Mouse (Mus musculus): Measurements from ENCODE around the gene Rcor3.

Gene Rcor3

GRCm38 (mm10) chr1:192094451-192095170 lies 43.3 kb downstream of the Rcor3 start:
- DNase-seq (ENCODE audit: low spot score): peak; percentile 82

DNA sequence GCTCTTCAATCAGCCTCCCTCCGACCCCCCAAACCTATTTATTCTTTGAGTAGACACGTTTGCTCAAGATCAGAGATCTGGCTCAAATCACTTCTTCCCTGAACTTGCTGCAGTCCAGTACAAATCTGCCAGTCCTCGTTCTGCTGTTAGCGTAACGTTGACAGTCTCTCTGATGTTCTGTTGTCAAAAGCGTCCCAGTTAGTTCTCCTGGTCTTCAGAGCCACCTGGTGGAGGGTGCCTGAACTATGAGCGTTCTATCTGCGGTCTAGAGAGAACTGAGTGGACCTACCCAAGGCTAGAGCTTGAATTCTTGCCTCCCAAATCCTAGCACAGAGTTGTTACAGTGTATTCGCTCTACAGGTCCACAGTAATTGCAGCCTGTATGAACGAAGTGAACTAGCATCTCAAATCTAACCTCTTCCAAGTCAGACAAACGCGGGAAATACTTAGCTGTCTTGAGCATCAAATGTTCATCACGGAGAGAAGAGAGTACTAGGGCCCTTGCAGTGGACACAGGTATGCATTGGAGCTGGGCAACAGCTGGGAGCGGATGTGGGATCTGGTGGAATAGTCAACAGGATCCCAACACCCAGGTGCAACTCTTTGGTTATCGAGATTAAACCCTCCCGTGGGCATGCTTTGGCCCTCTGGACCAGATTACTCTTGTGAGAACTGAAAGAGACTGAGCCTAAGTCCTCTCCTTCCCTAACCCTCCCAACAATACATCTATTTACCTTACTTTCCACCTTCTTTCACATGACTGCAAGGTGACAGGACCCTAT lies 44.8 kb downstream of the Rcor3 start:
- peak; percentile 93 for DNase-seq (ENCODE audit: low spot score)

DNA sequence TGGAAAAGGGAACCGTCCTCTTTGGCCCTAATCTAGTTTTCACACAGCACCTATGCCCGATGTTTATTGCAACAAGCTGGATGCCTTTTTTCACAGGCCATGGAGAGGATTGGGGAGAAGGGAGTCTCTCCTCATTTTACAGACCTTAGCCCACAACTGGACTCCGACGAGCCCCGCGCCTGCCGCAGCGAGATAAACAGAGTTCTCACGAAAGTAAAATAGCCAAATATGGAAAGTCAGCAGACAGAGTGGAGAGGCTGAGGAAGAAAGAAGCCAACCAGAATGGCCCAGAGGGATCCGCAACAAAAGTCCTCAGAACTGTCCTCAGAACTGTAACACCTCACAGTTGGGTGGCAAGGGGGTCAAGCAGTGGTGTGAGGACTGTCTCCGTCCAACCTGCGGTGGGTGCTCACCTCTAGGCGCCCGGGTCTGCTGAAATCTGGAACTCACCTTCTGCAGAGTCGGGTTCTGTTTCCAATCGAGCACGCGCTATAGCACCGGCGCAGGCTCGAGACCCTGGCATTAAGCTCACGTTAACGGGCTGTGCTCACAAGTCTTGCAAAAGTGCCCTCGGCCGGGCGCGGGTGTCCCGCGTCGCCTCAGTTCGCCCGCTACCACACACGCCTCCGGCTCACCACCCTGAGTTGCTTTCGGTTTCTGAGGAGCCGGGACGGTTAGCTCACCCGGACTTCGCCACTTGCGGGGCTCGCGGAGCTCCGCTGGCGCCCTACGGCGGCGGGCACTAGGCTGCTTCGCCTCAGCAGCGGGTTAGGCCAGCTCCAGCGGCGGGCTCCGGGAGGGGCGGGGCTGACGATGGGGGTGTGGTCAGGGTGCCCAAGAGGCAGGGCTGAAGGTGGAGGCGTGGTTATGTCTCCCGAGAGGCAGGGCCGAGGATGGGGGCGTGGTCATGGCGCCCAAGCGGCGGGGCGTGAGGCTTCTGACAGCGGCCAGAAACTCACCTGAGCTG lies 45.8 kb downstream of the Rcor3 start, which contains the start of gene Traf5:
TSS of gene Traf5 (minus strand) at position 754 of the 967 bp plus-strand sequence.
- DNase-seq (ENCODE audit: low spot score): peak; percentile 96

DNA sequence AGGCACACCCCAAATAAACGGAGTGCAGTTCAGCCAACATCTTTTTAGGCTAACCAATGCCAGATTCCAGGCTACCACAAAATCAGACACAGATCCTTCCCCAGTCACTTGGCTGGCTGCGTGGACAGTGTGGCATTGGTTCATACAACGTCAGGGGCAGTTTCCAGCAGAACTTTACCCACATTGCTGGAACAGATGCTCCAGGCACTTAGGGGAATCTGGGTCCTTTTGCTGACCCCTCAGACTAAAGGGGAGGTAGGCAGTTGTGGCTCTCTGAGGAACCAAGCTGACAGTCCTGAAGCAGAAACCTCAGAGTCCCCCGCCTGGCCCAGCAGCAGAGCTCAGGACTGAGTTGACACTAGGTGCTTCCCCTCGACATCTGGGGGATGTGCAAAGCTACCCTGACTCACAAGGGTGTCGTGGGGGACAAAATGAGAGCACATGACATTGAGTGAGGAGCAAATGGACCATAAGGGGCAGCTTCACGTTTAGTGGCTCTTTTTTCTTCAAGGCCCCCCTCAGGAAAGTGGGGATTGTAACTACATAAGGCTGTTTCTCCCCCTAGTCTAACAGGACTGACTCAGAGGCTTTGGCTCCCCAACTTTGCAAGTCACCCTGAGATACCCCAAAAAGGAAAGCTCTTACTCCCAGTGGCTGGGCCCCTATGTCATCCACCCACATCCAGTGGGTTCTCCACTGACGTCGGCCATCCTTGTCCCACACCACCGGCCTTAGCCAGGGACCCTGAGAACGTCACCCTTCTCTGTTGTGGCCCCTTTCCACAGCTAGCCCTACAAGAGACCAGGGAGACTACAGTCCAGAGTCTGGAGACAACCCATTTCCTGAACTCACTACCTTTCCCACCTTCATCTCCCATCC lies 46.9 kb downstream of the Rcor3 start:
- peak; percentile 67 for DNase-seq (ENCODE audit: low spot score)

DNA sequence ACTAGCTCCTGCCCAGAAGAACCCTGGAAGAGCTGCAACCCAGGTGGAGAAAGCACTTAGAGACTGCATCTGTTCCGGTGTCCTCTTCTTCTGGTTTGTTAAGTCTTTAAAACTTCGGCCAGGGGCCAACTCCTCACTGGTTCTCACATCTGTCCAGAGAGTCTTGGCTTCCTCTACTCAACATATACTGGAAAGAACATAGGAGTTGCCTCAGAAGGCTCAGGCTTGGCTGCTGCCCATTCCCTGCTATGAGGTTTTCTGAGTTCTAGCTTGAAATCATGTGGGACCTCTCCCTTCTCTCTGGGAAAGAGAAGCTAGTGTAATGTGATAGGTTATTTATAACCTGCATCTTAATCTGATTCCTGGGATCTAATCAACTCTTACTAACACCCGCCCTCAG lies 47.6 kb downstream of the Rcor3 start:
- DNase-seq (ENCODE audit: low spot score): peak; percentile 78

DNA sequence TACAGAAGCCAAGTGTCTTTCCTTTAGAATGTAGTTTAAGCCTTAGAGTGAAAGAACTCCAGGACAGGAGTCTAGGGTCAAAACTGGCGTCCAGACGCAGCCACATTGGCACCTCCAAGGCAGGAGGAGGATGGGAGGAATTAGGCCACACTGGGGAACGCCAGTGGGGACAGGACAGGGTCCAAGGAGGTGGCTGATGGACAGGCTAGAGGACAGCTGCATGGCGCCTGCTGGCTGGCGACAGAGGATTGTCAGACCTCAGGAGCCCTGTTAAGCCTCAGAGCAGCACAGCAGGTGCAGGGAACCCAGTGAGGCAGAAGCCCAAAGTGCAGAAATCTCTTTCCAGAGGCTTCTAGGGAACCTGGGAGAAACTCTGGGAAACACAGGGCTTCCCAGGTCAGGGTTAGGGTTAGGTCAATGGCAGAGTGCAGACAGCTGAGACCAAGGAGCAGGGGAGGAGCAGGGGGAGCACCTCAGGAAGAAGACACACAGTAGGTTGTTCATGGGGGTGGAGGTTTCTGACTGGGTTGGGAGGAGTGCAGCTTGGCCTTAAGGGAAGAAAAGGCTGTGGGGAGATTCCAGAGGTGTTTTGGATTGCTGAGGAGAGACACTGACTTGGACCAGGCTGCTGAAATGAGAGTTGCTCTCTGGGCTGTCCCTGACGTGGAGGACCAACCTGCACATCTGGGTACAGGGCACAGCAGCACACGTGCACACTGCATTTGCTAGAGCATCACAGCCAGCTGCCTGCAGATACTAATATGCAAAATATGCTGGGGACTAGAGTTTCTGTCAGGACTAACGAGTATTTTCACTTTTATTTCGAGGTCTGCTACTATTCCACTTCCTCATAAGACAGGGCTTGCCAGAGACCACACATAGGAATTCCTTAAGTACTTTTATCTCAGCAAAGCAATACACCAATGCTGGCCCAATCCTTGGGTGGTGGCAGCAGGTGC lies 48.4 kb downstream of the Rcor3 start:
- DNase-seq (ENCODE audit: low spot score): no peak

GRCm38 (mm10) chr1:192088011-192088410 lies 49.9 kb downstream of the Rcor3 start:
- peak; percentile 86 for DNase-seq (ENCODE audit: low spot score)

DNA sequence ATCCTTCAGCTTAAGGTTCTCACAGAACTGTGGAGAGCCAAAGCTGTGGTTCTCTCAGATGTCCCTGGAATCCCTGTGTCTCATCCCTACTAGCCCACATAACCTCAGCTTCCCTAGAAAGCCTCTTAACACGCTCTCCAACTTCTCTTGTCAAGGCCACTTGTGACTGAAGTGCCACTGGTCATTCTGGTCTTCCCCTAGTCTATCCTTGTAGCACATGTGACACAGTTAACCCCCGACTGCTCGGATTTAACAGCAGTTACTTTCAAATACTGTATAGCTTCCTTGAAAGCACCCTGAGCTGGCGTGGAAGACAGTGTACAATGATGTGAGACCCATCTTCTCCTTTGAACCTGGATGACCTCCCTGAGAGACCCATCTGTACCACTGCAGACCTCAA lies 50.8 kb downstream of the Rcor3 start:
- DNase-seq (ENCODE audit: low spot score): no peak

GRCm38 (mm10) chr1:192086279-192087037 lies 51.4 kb downstream of the Rcor3 start:
- DNase-seq (ENCODE audit: low spot score): no peak

GRCm38 (mm10) chr1:192085218-192085617 lies 52.6 kb downstream of the Rcor3 start:
- no peak for DNase-seq (ENCODE audit: low spot score)

DNA sequence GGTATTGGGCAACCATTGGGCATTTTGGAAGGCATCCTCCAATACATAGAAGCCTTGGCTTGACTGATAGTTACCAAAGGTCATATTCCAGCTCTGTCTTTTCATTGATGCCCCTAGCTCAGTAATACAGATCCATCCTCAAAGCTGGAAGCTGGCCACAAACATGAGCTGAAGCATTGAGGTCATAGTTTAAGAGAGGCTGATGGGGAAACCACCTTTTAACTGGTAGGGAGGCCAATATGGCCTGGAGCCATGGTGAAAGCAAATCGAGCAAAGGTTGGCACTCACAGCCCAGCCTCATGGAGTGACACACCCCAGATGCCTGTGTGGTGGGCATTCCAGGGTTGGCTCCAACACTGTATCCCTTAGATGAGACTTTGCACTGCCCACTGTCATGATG lies 55.2 kb downstream of the Rcor3 start:
- peak; percentile 82 for DNase-seq (ENCODE audit: low spot score)

DNA sequence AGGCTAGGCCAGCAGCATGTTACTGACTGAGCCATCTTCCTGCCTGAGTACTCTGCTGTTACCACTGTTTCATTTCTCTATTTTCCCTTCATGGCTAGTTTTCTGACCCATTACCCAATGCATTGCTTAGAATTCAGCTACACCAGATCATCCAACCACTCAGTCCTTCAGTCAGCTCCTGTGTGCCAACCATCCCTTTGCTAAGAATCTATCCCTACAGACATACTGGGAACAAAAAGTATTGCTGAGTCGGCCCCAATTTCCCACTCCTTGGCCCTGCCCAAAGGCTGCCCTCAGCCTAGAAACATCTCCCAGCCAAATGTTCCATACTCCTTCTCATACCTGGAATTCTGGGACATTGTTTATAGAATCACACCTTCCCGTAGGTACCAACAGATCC lies 56.7 kb downstream of the Rcor3 start:
- no peak for DNase-seq (ENCODE audit: low spot score)

DNA sequence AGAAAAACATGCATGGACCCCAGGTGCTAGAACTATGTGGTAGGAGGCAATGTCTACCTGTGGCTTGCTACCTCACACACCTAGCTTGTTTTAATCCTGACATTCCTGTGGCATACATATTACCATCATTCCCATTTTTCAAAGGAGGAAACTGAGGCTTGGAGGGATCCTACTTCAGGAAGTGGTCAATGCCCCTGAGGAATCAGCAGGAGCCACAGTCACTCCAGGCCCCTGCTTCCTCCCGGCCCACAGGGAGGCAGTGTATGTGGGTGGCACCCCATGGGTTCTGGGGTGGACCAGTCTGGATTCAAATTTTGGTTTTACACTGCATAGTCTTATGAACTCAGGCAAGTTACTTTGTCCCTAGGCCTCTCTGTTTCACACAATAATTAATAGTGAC lies 58.7 kb downstream of the Rcor3 start:
- no peak for DNase-seq (ENCODE audit: low spot score)

- DNase-seq (ENCODE audit: low spot score): no peak
These were observed 59.5 kb downstream of the Rcor3 start for GRCm38 (mm10) chr1:192078406-192078805.

DNA sequence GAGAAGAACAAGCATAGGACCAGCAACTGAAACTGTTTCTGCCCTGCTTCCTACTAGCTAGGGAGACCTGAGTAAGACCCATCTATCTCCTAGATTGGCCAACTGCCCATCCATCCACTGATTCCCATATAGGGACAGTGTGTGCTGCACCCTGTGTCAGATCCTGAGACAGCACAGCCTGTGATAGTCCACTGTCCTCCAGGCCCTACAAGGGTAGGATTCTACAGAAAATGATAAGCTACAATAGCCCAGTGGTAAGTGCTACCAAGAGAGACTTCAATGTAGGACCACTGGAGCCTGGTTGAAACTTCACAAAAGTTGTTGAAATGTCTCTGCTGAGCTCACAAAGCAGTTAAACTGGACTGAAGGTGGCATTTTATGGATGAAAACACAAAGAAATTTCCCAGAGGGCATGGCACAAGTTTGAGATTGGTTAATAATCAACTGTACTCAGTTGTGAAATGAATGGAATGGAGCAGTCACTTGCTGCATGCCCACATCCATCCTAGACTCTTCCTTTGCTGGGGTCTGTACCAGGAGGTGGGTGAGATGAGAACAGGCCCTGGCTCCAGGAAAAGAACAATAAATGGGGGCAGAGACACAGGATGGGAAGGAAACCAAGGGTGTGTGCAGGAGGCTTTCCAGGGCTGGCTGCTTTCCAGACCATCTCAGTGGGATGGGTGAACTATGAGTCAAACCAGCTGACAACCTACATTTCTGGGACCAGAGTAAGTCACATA lies 60.9 kb downstream of the Rcor3 start:
- peak; percentile 42 for DNase-seq (ENCODE audit: low spot score)

GRCm38 (mm10) chr1:192076101-192076500 lies 61.8 kb downstream of the Rcor3 start:
- DNase-seq (ENCODE audit: low spot score): no peak

DNA sequence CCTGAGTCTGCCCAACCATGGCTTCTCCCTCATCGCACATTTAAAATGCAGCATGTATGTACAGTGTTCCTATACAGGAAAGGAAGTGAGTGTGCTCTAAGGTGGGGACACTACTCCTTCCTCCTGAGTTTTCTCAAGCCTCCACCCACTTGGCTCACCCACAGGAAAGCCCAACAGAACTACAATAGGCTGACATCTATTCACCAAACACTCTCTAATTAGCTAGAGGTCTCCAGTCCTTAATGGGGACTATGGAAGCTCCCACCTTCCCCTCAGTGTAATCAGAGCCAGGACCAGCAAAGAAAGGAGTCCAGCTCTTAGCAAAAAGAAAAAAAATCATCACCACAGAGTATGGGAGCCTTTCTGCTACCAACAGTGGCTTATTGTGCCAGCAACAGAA lies 63.0 kb downstream of the Rcor3 start:
- DNase-seq (ENCODE audit: low spot score): no peak

DNA sequence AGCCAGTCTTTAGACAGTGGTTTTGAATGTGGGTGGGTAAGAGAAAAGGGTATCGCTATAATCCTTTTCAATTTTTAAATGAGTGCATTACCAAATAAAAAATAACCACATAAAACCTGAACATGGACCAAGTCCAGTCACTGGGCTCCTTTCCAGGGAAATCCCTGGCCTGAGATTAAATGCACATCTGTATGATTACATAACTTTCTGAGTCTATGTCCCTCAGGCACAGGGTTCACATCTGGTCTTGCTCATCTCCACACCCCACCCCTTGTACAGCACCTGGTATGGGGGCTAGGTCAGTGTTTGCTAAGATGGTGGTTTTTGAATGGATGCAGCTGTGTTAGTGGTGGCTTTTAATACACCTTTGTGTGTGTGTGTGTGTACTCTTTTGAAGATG lies 65.4 kb downstream of the Rcor3 start:
- DNase-seq (ENCODE audit: low spot score): peak; percentile 56

GRCm38 (mm10) chr1:192070618-192071051 lies 67.2 kb downstream of the Rcor3 start:
- no peak for DNase-seq (ENCODE audit: low spot score)

Data from adipocyte (in vitro differentiated cells).